Mouse (Mus musculus): ENCODE data around the gene Lamb1.

Lamb1 gene

GRCm38 (mm10) chr12:31312281-31312680 lies 47.2 kb downstream of the Lamb1 start:
- no peak for DNase-seq (ENCODE audit: inconsistent age in 2 of 2, low spot score in 1 of 2)

- DNase-seq (ENCODE audit: inconsistent age in 2 of 2, low spot score in 1 of 2) = no peak
These were observed 48.1 kb downstream of the Lamb1 start for GRCm38 (mm10) chr12:31313136-31313535.

- DNase-seq (ENCODE audit: inconsistent age in 2 of 2, low spot score in 1 of 2) = no peak
These were observed 49.3 kb downstream of the Lamb1 start for GRCm38 (mm10) chr12:31314310-31314709.

GRCm38 (mm10) chr12:31315961-31316360 lies 50.9 kb downstream of the Lamb1 start:
- no peak for DNase-seq (ENCODE audit: inconsistent age in 2 of 2, low spot score in 1 of 2)

GRCm38 (mm10) chr12:31317670-31318408 lies 52.8 kb downstream of the Lamb1 start:
- no peak for DNase-seq (ENCODE audit: inconsistent age in 2 of 2, low spot score in 1 of 2)

GRCm38 (mm10) chr12:31318409-31318963 lies 53.5 kb downstream of the Lamb1 start:
- peak; percentile 65 to 87 for DNase-seq (ENCODE audit: inconsistent age in 2 of 2, low spot score in 1 of 2)

- peak in 1 of 2 experiments; percentile 38 for DNase-seq (ENCODE audit: inconsistent age in 2 of 2, low spot score in 1 of 2)
These were observed 55.8 kb downstream of the Lamb1 start for GRCm38 (mm10) chr12:31320817-31321216.

- peak in 1 of 2 experiments; percentile 38 for DNase-seq (ENCODE audit: inconsistent age in 2 of 2, low spot score in 1 of 2)
These were observed 56.5 kb downstream of the Lamb1 start for GRCm38 (mm10) chr12:31321532-31321931.

- DNase-seq (ENCODE audit: inconsistent age in 2 of 2, low spot score in 1 of 2) = no peak
These were observed 58.2 kb downstream of the Lamb1 start for GRCm38 (mm10) chr12:31323136-31323695.

GRCm38 (mm10) chr12:31327139-31327538 lies 62.1 kb downstream of the Lamb1 start:
- no peak for DNase-seq (ENCODE audit: inconsistent age in 2 of 2, low spot score in 1 of 2)

- no peak for DNase-seq (ENCODE audit: inconsistent age in 2 of 2, low spot score in 1 of 2)
These were observed 68.2 kb downstream of the Lamb1 start for GRCm38 (mm10) chr12:31333261-31333660.

- peak in 1 of 2 experiments; percentile 67 for DNase-seq (ENCODE audit: inconsistent age in 2 of 2, low spot score in 1 of 2)
These were observed 85.3 kb downstream of the Lamb1 start for GRCm38 (mm10) chr12:31350191-31350943.

GRCm38 (mm10) chr12:31350944-31351928 lies 86.2 kb downstream of the Lamb1 start, which contains the start of gene Dld:
TSS of gene Dld (minus strand) at chr12:31351453.
- DNase-seq (ENCODE audit: inconsistent age in 2 of 2, low spot score in 1 of 2) = peak; percentile 97 to 99

GRCm38 (mm10) chr12:31366428-31366827 lies 101.4 kb downstream of the Lamb1 start:
- DNase-seq (ENCODE audit: inconsistent age in 2 of 2, low spot score in 1 of 2) = no peak

- no peak for DNase-seq (ENCODE audit: inconsistent age in 2 of 2, low spot score in 1 of 2)
These were observed 102.7 kb downstream of the Lamb1 start for GRCm38 (mm10) chr12:31367721-31368120.

- no peak for DNase-seq (ENCODE audit: inconsistent age in 2 of 2, low spot score in 1 of 2)
These were observed 104.1 kb downstream of the Lamb1 start for GRCm38 (mm10) chr12:31369118-31369517.

GRCm38 (mm10) chr12:31369656-31370055 lies 104.6 kb downstream of the Lamb1 start:
- no peak for DNase-seq (ENCODE audit: inconsistent age in 2 of 2, low spot score in 1 of 2)

GRCm38 (mm10) chr12:31374603-31375282 lies 109.7 kb downstream of the Lamb1 start:
- DNase-seq (ENCODE audit: inconsistent age in 2 of 2, low spot score in 1 of 2) = peak; percentile 58 to 87

GRCm38 (mm10) chr12:31375283-31375615 lies 110.2 kb downstream of the Lamb1 start:
- no peak for DNase-seq (ENCODE audit: inconsistent age in 2 of 2, low spot score in 1 of 2)

Data from adrenal gland, adult (tissue).